Mouse (Mus musculus): ENCODE results near the gene Arfgap1.

Gene Arfgap1

DNA sequence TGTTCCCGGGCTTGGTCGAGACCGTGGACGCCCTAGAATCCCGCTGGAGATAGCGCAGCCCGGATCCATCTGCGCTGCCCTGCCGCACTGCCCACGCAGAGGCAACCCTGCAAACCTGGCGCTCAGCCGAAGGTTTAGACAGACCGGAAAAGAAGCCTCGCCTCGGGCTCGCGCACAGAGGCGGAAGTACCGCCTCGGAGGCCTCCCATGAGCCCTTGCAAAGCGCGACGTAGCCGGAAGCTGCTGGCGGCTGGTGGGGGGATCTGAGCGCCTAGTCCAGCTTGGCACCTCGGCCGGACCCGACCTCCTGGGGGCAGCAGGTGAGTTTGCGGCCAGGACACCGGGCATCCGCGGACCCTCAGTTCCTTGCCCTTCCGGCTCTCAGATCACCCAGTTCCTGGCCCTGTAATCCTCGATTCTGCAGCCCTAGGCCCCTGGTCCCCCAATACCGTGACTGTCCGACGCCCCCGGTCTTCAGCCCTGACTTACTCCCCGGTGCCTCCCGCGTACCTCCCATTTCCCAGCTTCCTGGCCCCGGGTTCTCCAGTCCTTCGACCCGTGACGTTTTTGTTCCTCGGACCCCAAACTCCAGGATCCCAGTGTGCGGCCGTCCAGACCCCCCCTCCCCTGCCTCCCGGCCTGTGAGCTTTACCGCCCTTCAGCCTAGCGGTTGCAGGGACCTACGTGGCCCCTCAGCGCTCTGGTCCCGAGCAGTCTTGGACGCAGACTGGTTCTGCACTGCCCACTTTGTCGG lies at the start of gene Arfgap1:
Gene Arfgap1 (plus strand): TSS at position 216 of the 754 bp plus-strand sequence.
- DNase-seq: peak; percentile 94

DNA sequence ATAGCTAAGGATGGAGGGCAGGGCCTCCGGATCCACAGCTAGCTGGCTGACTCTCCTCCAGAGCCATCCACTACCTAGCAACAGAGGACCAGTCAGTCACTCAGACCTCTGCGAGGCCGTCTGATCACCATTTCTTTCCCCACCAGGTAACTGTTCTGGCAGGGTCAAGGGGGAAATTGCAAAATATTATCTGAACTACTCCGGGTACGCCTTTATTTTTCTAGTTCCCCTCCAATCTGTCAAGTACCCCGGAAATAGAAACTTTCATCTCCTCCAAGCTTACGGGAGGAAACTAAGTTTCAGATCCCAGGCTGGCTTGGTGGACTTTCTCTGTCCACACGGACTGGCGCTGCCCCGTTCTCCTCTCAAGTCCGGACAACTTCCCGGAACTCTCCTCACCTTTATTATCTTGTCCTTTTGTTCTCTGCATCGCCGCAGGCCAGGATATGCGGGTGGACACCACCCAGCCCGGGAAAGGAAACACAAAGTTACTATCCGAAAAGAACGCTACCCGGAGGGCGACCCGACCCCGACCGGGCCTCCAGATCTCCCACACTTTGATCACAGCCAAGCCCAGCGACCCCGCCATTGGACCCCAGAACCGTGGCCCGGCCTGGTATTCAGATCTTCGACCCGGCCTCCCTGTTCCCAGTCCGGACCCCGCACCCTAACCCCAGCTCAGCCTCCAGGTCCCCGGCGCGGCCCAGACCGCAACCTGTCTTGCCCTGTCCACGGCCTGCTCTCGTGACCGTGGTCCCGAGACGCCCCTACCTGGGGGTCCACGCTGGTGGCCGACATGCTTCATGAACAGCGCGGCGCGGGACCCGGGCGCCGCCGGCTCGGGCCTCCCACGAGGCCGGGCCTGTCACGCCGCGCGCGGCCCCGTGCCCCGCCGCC lies 46.9 kb upstream of the Arfgap1 start:
- DNase-seq: peak; percentile 31

DNA sequence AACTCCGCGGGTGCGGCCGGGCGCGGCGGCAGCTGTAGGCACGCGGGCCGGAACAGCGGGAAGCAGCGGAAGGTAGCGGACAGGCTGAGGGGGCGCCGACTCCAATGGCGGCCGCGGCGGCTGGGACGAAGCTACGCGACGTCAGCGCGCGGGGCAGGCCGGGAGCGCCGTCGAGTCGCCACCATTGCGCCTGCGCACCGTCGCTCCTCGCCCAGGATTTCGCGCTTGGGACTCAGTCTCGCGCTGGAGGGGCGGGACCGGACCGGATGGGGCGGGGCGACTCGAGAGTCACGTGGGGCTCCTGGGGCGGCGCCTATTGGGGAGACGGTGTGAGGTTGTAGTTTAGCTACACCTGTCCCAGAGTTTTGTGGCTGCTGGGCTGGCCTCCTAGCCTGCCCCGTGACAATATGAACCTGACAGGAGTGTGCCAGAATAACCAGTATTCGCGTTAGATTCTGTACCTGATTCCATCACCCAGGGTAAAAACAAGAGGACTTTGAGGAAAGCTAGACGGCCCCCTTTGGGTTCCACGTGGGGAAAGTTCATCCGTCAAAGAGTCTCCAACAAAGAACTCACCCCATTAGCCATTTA lies 46.1 kb upstream of the Arfgap1 start, which contains the start of gene Ythdf1:
Gene Ythdf1 (minus strand): TSS at position 140 of the 591 bp plus-strand sequence.
- peak; percentile 98 for DNase-seq

DNA sequence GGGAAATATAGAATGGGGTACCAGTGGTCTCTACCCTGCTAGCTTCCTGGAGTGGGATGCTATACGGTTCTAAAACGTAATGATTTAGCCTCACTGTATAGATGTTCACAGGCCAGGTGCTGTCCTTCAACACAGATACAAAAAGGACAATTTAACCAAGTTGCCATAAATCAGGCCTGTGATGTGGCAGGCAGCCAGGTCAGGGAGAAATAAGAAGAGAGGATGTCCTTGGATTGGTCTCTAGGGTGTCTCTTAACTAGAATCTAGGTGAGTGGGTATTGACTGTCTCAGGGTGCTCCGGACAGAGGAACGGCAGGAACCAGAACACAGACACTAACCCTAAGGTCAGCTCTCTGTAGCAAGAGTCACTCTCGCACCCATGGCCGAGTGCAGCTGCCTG lies 44.3 kb upstream of the Arfgap1 start:
- DNase-seq: no peak

GRCm38 (mm10) chr2:180925176-180925575 lies 41.8 kb upstream of the Arfgap1 start:
- DNase-seq: peak; percentile 58

GRCm38 (mm10) chr2:180928723-180929122 lies 38.3 kb upstream of the Arfgap1 start, which contains the start of gene Birc7:
TSS of gene Birc7 (plus strand) at chr2:180929023.
- no peak for DNase-seq

- DNase-seq: no peak
Observed at GRCm38 (mm10) chr2:180932418-180932817, 34.6 kb upstream of the Arfgap1 start.

GRCm38 (mm10) chr2:180940187-180940586 lies 26.8 kb upstream of the Arfgap1 start:
- no peak for DNase-seq

DNA sequence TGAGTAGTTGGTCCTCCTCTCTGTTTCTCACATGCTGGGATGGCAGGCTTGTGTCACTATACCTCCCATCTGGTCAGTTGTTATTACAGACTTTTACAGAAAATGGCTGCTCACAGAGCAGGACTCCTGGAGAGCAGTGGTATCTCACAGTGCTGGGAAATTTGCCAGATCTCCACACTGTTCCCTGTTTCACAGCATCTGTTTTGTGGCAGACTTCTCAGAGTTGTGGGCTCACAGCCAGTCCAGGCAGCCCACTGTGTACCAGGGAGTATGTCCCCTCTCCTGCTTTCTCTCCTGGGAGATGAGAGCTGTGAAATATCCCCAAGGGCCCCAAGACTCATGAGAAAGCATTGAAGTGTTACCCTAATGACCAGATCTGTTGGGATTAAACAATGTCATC lies 25.2 kb upstream of the Arfgap1 start:
- DNase-seq: no peak

- no peak for DNase-seq
Observed at GRCm38 (mm10) chr2:180949947-180950346, 17.1 kb upstream of the Arfgap1 start.

GRCm38 (mm10) chr2:180952731-180953171 lies 14.3 kb upstream of the Arfgap1 start:
- peak; percentile 16 for DNase-seq

GRCm38 (mm10) chr2:180953638-180954037 lies 13.4 kb upstream of the Arfgap1 start:
- DNase-seq: no peak

DNA sequence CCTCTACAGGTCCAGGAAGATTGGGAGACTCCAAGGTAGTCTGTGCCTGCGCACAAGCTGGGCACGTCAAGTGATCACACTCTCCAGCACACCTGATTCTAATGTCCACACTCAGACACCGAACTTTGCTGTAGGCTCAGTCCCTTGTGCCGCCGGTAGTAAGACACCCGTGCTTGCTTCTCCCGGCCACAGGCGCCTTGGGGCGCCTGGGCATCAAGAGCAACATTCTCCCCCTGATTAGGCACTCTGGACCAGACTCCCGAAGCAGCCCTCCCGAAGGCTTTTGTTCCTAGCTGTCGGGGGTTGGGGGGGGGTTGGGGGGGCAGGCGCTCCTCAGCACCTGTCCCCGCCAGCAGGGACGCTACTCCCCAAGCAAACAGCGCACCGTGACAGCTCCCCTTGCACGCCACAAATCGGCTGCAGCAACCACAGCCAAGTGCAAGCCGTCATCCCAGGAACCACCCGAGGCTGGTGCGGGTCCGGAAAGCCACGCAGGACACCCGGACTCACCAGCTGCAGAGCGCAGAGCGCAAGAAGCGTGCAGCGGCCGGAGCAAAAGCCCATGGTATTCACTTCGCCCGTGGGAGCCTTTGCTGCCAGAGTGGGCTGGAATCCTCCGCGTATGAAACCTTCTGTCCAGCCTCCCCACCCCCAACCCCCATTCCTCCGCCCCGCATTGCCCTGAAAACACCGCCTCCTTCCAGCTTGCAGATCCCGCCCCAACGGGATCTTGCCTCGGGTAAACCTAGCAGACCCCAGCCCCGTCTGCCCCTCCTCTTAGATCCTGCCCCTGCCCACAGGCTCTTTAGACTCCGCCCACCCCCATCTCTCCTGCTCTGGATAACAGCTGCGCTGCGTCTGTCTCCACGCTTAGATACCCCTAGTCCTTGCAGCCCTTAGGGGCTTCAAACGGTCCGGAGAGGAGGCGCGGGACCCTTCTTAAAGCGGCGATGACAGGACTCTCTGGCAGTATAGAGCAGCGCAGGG lies 12.7 kb upstream of the Arfgap1 start, which contains the start of gene Nkain4:
Gene Nkain4 (minus strand): TSS at position 639 of the 987 bp plus-strand sequence.
- DNase-seq: peak; percentile 53

GRCm38 (mm10) chr2:180959605-180960004 lies 7.4 kb upstream of the Arfgap1 start:
- DNase-seq: no peak

GRCm38 (mm10) chr2:180960187-180960586 lies 6.8 kb upstream of the Arfgap1 start:
- DNase-seq: no peak

- DNase-seq: no peak
Observed at GRCm38 (mm10) chr2:180962616-180963308, 4.3 kb upstream of the Arfgap1 start.

GRCm38 (mm10) chr2:180963956-180964355 lies 3.1 kb upstream of the Arfgap1 start:
- DNase-seq: peak; percentile 72

DNA sequence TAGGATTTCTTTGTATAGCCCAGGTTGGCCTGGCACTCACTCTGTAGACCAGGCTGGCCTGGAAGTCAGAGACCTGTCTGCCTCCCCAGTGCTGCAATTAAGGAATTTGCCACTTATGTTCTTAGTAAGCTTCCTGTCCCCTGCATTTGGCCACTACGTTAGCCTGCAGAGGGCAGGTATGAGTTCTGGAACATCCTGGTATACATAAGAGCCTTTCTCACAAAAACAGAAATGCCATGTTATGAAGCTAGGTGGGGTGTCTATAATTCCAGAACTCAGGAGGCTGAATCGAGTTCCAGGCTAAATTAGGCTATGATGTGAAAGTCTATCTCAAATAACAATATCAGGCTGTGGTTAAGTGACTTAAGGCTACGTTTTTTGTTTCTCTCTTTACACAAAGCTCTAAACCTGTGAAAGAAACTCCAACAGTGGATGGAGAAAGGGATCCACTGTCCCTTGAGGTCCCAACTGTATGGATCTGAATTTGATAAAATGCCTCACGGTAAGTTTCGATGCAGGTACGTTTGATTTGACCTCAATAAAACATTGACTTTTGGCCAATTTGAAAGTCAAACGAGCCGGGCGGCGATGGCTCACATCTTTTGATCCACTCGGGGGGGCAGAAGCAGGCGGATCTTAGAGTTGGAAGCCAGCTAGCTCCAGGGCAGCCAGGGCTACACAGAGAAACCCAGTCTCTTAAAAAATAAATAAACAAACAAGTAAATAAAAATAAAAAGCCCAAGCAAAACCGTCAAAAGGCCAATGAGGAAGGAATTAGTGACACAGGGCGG lies 738 bp upstream of the Arfgap1 start:
- DNase-seq: no peak

DNA sequence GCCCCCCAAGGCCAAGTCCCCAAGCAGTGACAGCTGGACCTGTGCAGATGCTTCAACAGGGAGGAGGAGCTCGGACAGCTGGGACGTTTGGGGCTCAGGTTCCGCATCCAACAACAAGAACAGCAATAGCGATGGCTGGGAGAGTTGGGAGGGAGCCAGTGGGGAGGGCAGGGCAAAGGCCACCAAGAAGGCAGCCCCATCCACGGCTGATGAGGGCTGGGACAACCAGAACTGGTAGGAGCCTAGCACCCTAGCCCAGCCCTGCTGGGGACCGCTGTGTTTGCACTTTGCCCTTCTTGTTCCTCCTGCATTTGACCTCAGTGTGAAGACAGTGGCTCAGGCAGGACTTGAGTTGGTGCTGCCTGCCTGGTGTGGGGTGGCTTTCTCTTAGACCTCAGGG lies 14.1 kb downstream of the Arfgap1 start:
- no peak for DNase-seq

- DNase-seq: no peak
Observed at GRCm38 (mm10) chr2:180985635-180986034, 18.6 kb downstream of the Arfgap1 start.
